Mouse (Mus musculus) liver, postnatal 0 days (tissue): ENCODE measurements around the gene Kctd7.

Experiments
- CTCF ChIP-seq: sonication (generic); IDR thresholded peaks from 2 replicates; pipeline ENCODE4 v1.5.1; 2016; ENCODE audit warnings: antibody characterized with exemption, low read depth
- EP300 ChIP-seq: IDR thresholded peaks from 2 replicates; pipeline ENCODE4 v1.6.1; 2016; ENCODE audit warnings: antibody characterized with exemption, low read depth, mild to moderate bottlenecking

- TF ChIP-seq CTCF = no peak
- TF ChIP-seq EP300 = no peak
Observed at GRCm38 (mm10) chr5:130141138-130141537, 3.5 kb upstream of the Kctd7 start.
